Mouse (Mus musculus) monocyte, adult 5-6 weeks (primary cell): ENCODE results near the gene Eif1. TPM values are rescaled to one million over a fixed set of nuclear protein-coding genes. Genes with fewer than 3 reads are reported as not detected.

Source experiments
- ATAC-seq: fragments of 153-309, 156-312 bp; replicated peaks from 2 replicates; pipeline ENCODE4 v1.8.0; 2017; ENCODE audit warnings: mild to moderate bottlenecking; ENCODE audit not compliant: low TSS enrichment, insufficient number of reproducible peaks, severe bottlenecking, poor library complexity, low FRiP score
- total RNA-seq: library from RNA; stranded (forward); fragments of 200-1000, 200-491, 200-594 nt; gene quantifications from 3 replicates; pipeline ENCODE4 v1.2.3, GENCODE M21; 2017

Eif1 gene
- 374 to 712 TPM (median 492 TPM) in 3 replicates for total RNA-seq

- ATAC-seq, result peak; percentile 85
Measured at GRCm38 (mm10) chr11:100319492-100320171, at the start of gene Eif1. Gene Eif1 (plus strand): TSS chr11:100319885.

- ATAC-seq, result no peak
Measured at GRCm38 (mm10) chr11:100271878-100272277, 47.8 kb upstream of the Eif1 start.

GRCm38 (mm10) chr11:100274719-100275118 lies 45.0 kb upstream of the Eif1 start:
- ATAC-seq, result no peak

GRCm38 (mm10) chr11:100275466-100275865 lies 44.2 kb upstream of the Eif1 start:
- no peak for ATAC-seq

GRCm38 (mm10) chr11:100277726-100278480 lies 41.8 kb upstream of the Eif1 start:
- ATAC-seq, result no peak

GRCm38 (mm10) chr11:100278759-100279158 lies 40.9 kb upstream of the Eif1 start:
- no peak for ATAC-seq

- peak; percentile 45 for ATAC-seq
Measured at GRCm38 (mm10) chr11:100281596-100282544, 37.8 kb upstream of the Eif1 start.

GRCm38 (mm10) chr11:100282549-100282948 lies 37.1 kb upstream of the Eif1 start:
- ATAC-seq, result 0 out of 2 replicates have a peak, but pooled peaks have one; percentile 50

- no peak for ATAC-seq
Measured at GRCm38 (mm10) chr11:100284988-100285387, 34.7 kb upstream of the Eif1 start.

- no peak for ATAC-seq
Measured at GRCm38 (mm10) chr11:100287024-100287423, 32.7 kb upstream of the Eif1 start.

- ATAC-seq, result no peak
Measured at GRCm38 (mm10) chr11:100288942-100289341, 30.7 kb upstream of the Eif1 start.

GRCm38 (mm10) chr11:100290235-100290634 lies 29.4 kb upstream of the Eif1 start:
- no peak for ATAC-seq

GRCm38 (mm10) chr11:100292884-100293283 lies 26.8 kb upstream of the Eif1 start:
- no peak for ATAC-seq

GRCm38 (mm10) chr11:100295308-100295707 lies 24.4 kb upstream of the Eif1 start:
- ATAC-seq, result peak; percentile 79

GRCm38 (mm10) chr11:100297801-100298200 lies 21.9 kb upstream of the Eif1 start:
- 0 out of 2 replicates have a peak, but pooled peaks have one; percentile 30 for ATAC-seq

- peak; percentile 60 for ATAC-seq
Measured at GRCm38 (mm10) chr11:100298274-100299036, 21.2 kb upstream of the Eif1 start.

GRCm38 (mm10) chr11:100300293-100300692 lies 19.4 kb upstream of the Eif1 start:
- no peak for ATAC-seq

GRCm38 (mm10) chr11:100301292-100301691 lies 18.4 kb upstream of the Eif1 start:
- ATAC-seq, result no peak
